Mouse (Mus musculus) liver, embryonic 18 days (tissue): ENCODE results near the gene Rbbp4. TPM values are rescaled to one million over a fixed set of nuclear protein-coding genes. Genes with fewer than 3 reads are reported as not detected.

Experiments
- polyA plus RNA-seq: library from polyadenylated mRNA; depleted of rRNA; stranded (reverse); fragments of >200 nt; gene quantifications from 2 replicates; pipeline ENCODE4 v1.2.3, GENCODE M21; 2012; rRNA removed

Gene Rbbp4
- polyA plus RNA-seq, result 41.9 and 43.1 TPM in 2 replicates

DNA sequence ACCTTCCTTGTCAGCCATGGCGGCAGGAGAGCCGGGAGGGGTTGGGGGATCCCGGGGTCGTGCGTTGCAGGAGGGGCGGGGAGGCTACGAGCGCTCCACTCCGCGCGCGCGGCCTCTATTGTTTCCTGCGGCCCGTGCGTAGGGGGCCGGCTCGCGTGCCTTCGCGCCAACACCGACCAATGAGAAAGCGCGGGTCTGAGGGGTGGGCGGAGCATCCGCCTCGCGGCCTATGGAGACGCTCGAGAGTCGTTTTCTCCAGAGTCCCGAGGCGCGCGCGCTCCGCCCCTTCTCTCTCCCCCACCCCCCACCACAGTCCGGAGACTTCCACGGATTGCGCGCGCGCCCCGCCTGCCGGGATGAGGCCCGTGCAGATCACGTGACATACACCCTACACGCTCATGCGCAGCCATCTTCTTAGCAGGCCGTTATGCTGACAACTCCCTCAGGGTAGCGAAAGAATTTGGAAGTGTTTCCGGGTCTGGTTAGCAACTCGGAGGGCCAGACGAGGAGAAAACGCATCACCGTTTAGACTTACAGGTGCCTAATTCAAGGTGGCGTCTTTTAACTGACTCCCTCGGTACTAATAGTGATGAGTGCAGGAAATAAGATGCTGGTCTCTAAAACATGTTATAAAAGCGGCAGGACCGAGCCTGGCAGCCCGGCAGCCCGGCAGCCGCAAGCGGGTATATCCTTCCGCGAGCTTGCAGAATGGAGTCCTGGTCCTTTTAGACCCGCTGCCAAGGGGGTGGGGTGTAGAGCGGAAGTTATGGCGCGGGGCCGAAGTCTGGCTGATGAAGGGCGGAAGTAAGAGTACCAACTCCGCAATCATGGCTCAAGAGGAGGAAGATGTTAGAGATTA is at the start of gene Rbbp4, which contains the start of gene Zbtb8os:
Rbbp4 (minus strand) TSS at position 155 of the 859 bp plus-strand sequence.
Zbtb8os (plus strand) TSS at position 480 of the 859 bp plus-strand sequence.

DNA sequence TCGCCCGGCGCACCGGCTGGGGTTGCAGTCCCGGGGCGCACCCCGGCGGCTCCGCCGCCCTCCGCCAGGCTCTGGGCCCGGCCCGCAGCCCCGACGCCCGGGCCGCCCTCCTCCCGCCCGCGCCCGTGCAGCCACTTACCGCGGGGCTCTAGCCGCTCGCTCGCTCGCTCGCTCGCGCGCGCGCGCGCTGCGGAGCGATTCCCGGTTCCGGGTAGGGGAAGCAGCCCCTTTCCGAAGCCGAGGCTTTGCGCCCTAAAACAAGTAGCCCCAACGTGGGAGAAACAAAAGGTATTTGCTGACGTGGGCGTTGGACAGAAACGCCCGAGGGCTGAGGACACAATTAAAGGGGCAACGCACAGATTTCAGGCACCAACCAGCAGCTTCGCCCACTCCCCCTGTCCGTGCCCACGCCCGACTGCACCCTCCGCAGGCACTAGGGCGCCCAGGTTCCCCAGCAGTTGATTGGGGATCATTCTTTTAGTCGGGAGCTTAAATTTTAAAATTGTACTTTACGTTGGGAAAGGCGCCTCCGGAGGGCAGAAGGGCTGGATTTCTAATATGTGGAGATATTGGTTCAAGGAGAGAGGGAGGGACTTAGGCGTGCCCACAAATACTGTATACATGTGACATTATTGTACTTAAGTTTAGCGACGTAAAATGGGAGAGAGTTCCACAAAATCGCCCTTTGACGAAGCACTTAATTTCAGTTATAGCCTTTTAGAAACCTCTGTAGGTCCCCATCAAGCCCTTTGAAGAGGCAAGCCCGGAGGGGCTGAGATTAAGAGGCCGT is 42.6 kb upstream of the Rbbp4 start, which contains the start of gene Zbtb8a:
Zbtb8a (minus strand) TSS at position 516 of the 790 bp plus-strand sequence.

DNA sequence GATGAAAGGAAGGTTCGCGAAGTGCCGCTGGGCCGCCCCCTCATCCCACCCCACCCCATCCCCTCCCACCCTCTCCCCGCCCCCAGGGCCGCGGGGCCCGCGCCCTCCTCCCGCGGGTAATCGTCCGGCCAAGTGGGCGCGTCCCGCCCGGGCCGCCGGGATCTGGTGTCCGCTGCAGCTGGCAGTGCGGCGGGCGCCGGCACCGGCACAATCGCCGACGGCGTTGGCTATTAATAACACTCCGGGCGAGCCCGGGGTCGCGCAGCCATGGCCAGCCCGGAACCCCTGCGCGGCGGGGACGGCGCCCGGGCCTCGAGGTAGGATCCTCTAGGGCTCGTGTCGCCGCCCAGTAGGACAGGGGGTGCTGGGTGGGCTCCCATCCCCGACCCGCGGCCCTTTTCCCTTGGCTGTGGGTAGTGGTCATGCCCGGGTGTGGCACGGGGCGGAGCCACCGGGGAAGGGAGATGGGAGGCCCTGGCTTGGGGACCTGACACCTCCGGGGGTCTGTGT is 47.6 kb downstream of the Rbbp4 start, which contains the start of gene Sync:
Sync (plus strand) TSS at position 146 of the 510 bp plus-strand sequence.

DNA sequence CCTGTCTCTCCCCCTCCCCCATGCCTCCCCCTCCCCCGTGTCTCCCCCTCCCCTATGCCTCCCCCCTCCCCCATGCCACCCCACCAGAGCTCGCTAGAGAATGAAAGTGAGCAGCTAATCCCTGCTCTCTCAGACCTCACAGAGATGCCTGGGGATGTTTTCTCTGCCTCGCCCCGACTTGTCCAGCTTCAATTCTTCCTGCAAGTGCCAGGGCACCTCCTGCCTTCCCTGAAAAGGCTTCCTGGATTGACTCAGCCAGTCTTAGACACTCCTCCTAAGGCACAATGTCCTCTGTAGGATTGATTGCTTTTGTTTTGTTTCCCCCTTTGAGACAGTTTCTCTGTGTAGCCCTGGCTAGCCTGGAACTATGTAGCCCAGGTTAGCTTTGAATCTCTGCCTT is 74.0 kb downstream of the Rbbp4 start, which contains the start of gene C77080:
C77080 (minus strand) TSS at position 209 of the 400 bp plus-strand sequence.

Other genes with a start within 250 kb of the Rbbp4 start
- 0.08 and 0.26 TPM in 2 replicates for gene Tmem54, start 229.8 kb downstream of the Rbbp4 start, polyA plus RNA-seq
- 0.97 and 1.1 TPM in 2 replicates for gene Hpca, start 213.3 kb downstream of the Rbbp4 start, polyA plus RNA-seq
- gene Fndc5, start 198.4 kb downstream of the Rbbp4 start, polyA plus RNA-seq, result 0.29 and 0.31 TPM in 2 replicates
- gene S100pbp, start 145.6 kb downstream of the Rbbp4 start, polyA plus RNA-seq, result 10.8 and 13.9 TPM in 2 replicates
- 28.1 and 30.4 TPM in 2 replicates for gene Yars, start 145.6 kb downstream of the Rbbp4 start, polyA plus RNA-seq
- gene C77080, start 74.0 kb downstream of the Rbbp4 start, polyA plus RNA-seq, result 4.0 and 4.2 TPM in 2 replicates
- 0.02 and 0.03 TPM in 2 replicates for gene Sync, start 47.8 kb downstream of the Rbbp4 start, polyA plus RNA-seq
- 32.4 and 33.6 TPM in 2 replicates for gene Zbtb8os, start 325 bp upstream of the Rbbp4 start, polyA plus RNA-seq
- gene Zbtb8a, start 42.7 kb upstream of the Rbbp4 start, polyA plus RNA-seq, result 2.6 TPM in 2 replicates
- gene Zbtb8b, start 105.5 kb upstream of the Rbbp4 start, polyA plus RNA-seq, result 1.6 and 1.8 TPM in 2 replicates
- gene Bsdc1, start 126.2 kb upstream of the Rbbp4 start, polyA plus RNA-seq, result 28.2 and 28.8 TPM in 2 replicates
- not detected in 2 replicates for gene Tssk3, start 155.7 kb upstream of the Rbbp4 start, polyA plus RNA-seq
- 0.38 and 0.53 TPM in 2 replicates for gene Fam229a, start 155.8 kb upstream of the Rbbp4 start, polyA plus RNA-seq
- 36.7 and 37.6 TPM in 2 replicates for gene Marcksl1, start 178.2 kb upstream of the Rbbp4 start, polyA plus RNA-seq
- gene Hdac1, start 207.3 kb upstream of the Rbbp4 start, polyA plus RNA-seq, result 54.0 and 56.1 TPM in 2 replicates
- 3.4 and 3.7 TPM in 2 replicates for gene Lck, start 238.3 kb upstream of the Rbbp4 start, polyA plus RNA-seq
- 14.7 and 17.7 TPM in 2 replicates for gene Fam167b, start 243.2 kb upstream of the Rbbp4 start, polyA plus RNA-seq